Mouse (Mus musculus) duodenum, adult 2 months (tissue): Measurements from ENCODE around the gene Smox. TPM values are rescaled to one million over a fixed set of nuclear protein-coding genes. Genes with fewer than 3 reads are reported as not detected.

Experiments
- polyA plus RNA-seq: library from polyadenylated mRNA; depleted of rRNA; stranded (reverse); fragments of >200 nt; gene quantifications from 2 replicates; pipeline ENCODE4 v1.2.3, GENCODE M21; 2012; ENCODE audit warnings: low replicate concordance; rRNA removed

Smox gene
- polyA plus RNA-seq = 21.5 and 23.3 TPM in 2 replicates

DNA sequence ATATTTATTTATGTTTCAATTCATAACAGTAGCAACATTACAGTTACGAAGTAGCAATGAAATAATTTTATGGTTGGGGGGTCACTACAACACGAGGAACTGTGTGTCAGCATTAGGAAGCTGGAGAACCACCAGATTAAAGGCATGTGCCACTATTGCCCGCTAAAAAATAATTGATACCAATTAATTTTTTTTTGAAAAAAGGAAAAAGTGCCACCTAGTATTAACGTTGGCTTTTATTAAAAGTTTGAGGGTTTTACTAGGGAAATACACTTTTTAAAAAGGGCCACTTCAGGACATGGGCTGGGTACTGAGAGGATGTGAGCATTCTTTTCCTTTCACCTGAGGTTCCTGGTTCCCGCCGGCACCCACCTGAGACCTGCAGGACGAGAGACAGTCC lies at the start of gene Smox:
TSS of gene Smox (plus strand) at position 301 of the 400 bp plus-strand sequence.

DNA sequence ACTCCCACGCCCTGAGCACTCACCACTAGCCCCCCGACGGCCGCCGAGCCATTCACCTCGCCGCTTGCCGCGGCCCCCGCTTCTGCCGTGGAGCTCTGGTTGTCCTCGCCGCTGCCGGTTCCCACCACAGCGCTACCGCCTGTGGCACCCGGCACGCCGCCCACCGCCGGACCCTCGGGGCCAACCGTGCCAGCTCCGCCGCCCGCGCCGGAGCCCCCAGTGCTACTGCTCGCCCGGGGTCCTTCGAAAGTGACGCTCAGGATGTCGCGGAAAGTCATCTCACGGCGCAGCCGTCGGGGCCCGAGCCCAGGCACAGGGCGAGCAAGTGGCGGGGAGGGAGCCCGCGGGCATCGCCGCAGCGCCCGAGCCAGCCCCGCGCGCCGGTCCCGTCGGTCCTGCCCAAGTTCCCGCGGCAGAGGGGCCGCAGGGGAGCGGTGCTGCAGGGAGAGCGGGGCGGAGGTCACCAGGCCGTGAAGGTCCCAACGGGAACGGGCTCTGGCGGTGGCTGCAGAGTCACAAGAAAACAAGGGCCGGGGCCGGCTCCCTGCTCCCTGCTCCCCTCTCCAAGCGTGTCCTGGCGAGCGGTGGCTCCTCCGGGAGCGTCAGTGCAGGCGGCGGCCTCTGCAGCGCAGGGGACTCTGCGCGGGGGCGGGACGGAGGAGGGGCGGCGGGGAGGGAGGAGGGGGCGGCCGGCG lies 70.7 kb downstream of the Smox start, which contains the start of gene Adra1d:
TSS of gene Adra1d (minus strand) at position 393 of the 695 bp plus-strand sequence.

Other genes starting within 250 kb of the Smox start
- 4.7 and 9.9 TPM in 2 replicates for gene Pank2, start 229.0 kb upstream of the Smox start, polyA plus RNA-seq
- gene Rnf24, start 138.6 kb upstream of the Smox start, polyA plus RNA-seq = 1.0 and 1.1 TPM in 2 replicates
- gene Adra1d, start 70.8 kb downstream of the Smox start, polyA plus RNA-seq = 0.33 and 0.87 TPM in 2 replicates